Mouse (Mus musculus) CH12.LX (cell line): ENCODE data around the gene Gpr152.

Source experiments
- CHD1 ChIP-seq: IDR thresholded peaks from 2 replicates; pipeline ENCODE4 v1.6.1; 2012; ENCODE audit warnings: low read depth, low read length, improper control_type of control experiment, inconsistent platforms
- CHD2 ChIP-seq: IDR thresholded peaks from 2 replicates; pipeline ENCODE4 v1.6.1; 2011; ENCODE audit warnings: low read length, improper control_type of control experiment
- CTCF ChIP-seq, 2 experiments: IDR thresholded peaks in 1 of 2; conservative IDR thresholded peaks in 1 of 2; 2 replicates each; pipeline ENCODE4 v1.5.1; 2011 to 2012; ENCODE audit warnings: low read depth in 2 of 2, low read length in 2 of 2, improper control_type of control experiment in 1 of 2, inconsistent platforms in 1 of 2, mild to moderate bottlenecking in 1 of 2, moderate library complexity in 1 of 2
- HCFC1 ChIP-seq: IDR thresholded peaks from 2 replicates; pipeline ENCODE4 v1.6.1; 2012; ENCODE audit warnings: low read depth, mild to moderate bottlenecking, inconsistent platforms, low read length, improper control_type of control experiment
- MAX ChIP-seq: IDR thresholded peaks from 2 replicates; pipeline ENCODE4 v1.6.1; 2011; ENCODE audit warnings: low read length, improper control_type of control experiment
- PAX5 ChIP-seq: IDR thresholded peaks from 2 replicates; pipeline ENCODE4 v1.6.1; 2012; ENCODE audit warnings: low read length, inconsistent platforms, mixed read lengths
- POLR2A ChIP-seq: IDR thresholded peaks from 2 replicates; pipeline ENCODE4 v1.6.1; 2011; ENCODE audit warnings: low read depth, mild to moderate bottlenecking, improper control_type of control experiment, low read length
- RAD21 ChIP-seq: IDR thresholded peaks from 2 replicates; pipeline ENCODE4 v1.6.1; 2011; ENCODE audit warnings: low read depth, mild to moderate bottlenecking, low read length, improper control_type of control experiment, moderate library complexity
- RCOR1 ChIP-seq: conservative IDR thresholded peaks from 2 replicates; pipeline ENCODE4 v1.6.1; 2012; ENCODE audit warnings: low read depth, mild to moderate bottlenecking, inconsistent platforms, low read length, improper control_type of control experiment
- SIN3A ChIP-seq: IDR thresholded peaks from 2 replicates; pipeline ENCODE4 v1.6.1; 2012; ENCODE audit warnings: low read length, improper control_type of control experiment, inconsistent platforms
- USF1 ChIP-seq: IDR thresholded peaks from 2 replicates; pipeline ENCODE4 v1.6.1; 2014; ENCODE audit warnings: low read depth, mild to moderate bottlenecking, inconsistent platforms, low read length, improper control_type of control experiment
- ZC3H11A ChIP-seq: IDR thresholded peaks from 2 replicates; pipeline ENCODE4 v1.6.1; 2012; ENCODE audit warnings: low read depth, mild to moderate bottlenecking, inconsistent platforms, low read length, improper control_type of control experiment
- ZKSCAN1 ChIP-seq: IDR thresholded peaks from 2 replicates; pipeline ENCODE4 v1.6.1; 2012; ENCODE audit warnings: low read depth, inconsistent platforms, low read length, improper control_type of control experiment, borderline replicate concordance
- ZNF384 ChIP-seq: IDR thresholded peaks from 2 replicates; pipeline ENCODE4 v1.6.1; 2012; ENCODE audit warnings: low read depth, low read length, improper control_type of control experiment, inconsistent platforms

DNA sequence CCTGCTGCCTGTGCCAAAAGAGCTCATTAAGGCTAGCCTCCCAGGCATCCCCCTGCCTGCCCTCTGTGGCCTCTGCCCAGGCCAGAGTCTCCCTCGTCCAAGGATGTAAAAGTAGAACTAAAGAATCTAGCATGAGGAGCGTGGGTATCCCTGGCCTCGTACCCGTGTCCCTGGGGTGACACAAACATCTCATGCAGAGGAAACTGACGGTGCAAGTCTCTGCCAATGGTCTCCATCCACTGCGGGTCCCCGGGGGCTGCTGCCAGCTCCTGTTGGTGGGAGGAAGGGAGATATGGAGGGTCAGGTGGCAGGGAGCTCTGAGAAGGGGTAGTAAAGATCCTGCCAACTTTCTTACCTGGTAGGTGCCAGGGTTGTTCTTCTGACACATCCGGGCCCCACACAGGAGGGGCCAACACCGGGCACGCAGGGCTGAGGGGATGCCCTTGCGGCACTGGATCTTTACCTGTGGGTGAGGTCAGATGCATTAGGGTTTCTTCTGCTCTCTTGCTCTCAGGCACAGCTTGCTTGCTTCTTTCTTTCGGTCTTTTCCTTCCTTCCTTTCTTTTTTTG is 49.5 kb downstream of the Gpr152 start:
- TF ChIP-seq ZC3H11A (no peak), RAD21 (no peak), HCFC1 (no peak), CHD2 (no peak), MAX (no peak), CTCF (conservative IDR thresholded peaks at IDR 0.05 in 1 of 2, IDR thresholded peaks at IDR 0.05 in 1 of 2; ENCODE audit: low read depth in 2 of 2, low read length in 2 of 2) (no peak), ZNF384 (no peak), SIN3A (no peak), POLR2A (no peak), CHD1 (no peak), PAX5 (no peak), ZKSCAN1 (no peak), USF1 (no peak), RCOR1 (no peak)
